Mouse (Mus musculus) embryonic facial prominence, embryonic 12.5 days (tissue): ENCODE measurements around the gene Txnl4b. TPM values are rescaled to one million over a fixed set of nuclear protein-coding genes. Genes with fewer than 3 reads are reported as not detected.
A peak's percentile ranks its signal among the peaks of the same experiment; 100 is the strongest.

ENCODE experiments used
- ATAC-seq: fragments of 200-750 bp; cut with Nextera tagmentation; 2 replicates; pipeline ENCODE4 v1.8.0; 2017; ENCODE audit not compliant: insufficient number of reproducible peaks, insufficient read depth, low FRiP score, low TSS enrichment
- H3K27ac ChIP-seq: fragments of 300-500 bp; sonication (generic); 2 replicates; pipeline ENCODE4 v1.5.1; 2016; ENCODE audit warnings: mild to moderate bottlenecking
- H3K27me3 ChIP-seq: fragments of 300-500 bp; sonication (generic); 2 replicates; pipeline ENCODE4 v1.6.1; 2016; ENCODE audit warnings: mild to moderate bottlenecking, moderate library complexity
- H3K36me3 ChIP-seq: fragments of 300-500 bp; sonication (generic); 2 replicates; pipeline ENCODE4 v1.6.1; 2016; ENCODE audit warnings: mild to moderate bottlenecking
- H3K4me1 ChIP-seq: fragments of 300-500 bp; sonication (generic); 2 replicates; pipeline ENCODE4 v1.6.1; 2016
- H3K4me2 ChIP-seq: fragments of 300-500 bp; sonication (generic); replicated peaks from 2 replicates; pipeline ENCODE4 v1.6.1; 2016; ENCODE audit warnings: mild to moderate bottlenecking, moderate library complexity
- H3K4me3 ChIP-seq: fragments of 300-500 bp; sonication (generic); 2 replicates; pipeline ENCODE4 v1.5.1; 2016; ENCODE audit warnings: mild to moderate bottlenecking
- H3K9ac ChIP-seq: fragments of 300-500 bp; sonication (generic); 2 replicates; pipeline ENCODE4 v1.6.1; 2016; ENCODE audit warnings: mild to moderate bottlenecking, moderate library complexity
- H3K9me3 ChIP-seq: fragments of 300-500 bp; sonication (generic); 2 replicates; pipeline ENCODE4 v1.6.1; 2016; ENCODE audit warnings: mild to moderate bottlenecking, moderate library complexity
- whole genome bisulfite sequencing: fragments of 180-500 bp; shearing (Covaris S2); methylation state at CpG from one replicate; pipeline ENCODE4 v1.1.7; 2016; 5-methylcytosine and 5-hydroxymethylcytosine counted together
- polyA plus RNA-seq: library from polyadenylated mRNA; unstranded; fragments of >200 nt; fragmentation: Nextera tagmentation; extraction: Ambion mirVana; gene quantifications from 2 replicates; pipeline ENCODE4 v1.2.1, GENCODE M21; 2016

Gene Txnl4b
- polyA plus RNA-seq, result 21.2 and 22.4 TPM in 2 replicates

DNA sequence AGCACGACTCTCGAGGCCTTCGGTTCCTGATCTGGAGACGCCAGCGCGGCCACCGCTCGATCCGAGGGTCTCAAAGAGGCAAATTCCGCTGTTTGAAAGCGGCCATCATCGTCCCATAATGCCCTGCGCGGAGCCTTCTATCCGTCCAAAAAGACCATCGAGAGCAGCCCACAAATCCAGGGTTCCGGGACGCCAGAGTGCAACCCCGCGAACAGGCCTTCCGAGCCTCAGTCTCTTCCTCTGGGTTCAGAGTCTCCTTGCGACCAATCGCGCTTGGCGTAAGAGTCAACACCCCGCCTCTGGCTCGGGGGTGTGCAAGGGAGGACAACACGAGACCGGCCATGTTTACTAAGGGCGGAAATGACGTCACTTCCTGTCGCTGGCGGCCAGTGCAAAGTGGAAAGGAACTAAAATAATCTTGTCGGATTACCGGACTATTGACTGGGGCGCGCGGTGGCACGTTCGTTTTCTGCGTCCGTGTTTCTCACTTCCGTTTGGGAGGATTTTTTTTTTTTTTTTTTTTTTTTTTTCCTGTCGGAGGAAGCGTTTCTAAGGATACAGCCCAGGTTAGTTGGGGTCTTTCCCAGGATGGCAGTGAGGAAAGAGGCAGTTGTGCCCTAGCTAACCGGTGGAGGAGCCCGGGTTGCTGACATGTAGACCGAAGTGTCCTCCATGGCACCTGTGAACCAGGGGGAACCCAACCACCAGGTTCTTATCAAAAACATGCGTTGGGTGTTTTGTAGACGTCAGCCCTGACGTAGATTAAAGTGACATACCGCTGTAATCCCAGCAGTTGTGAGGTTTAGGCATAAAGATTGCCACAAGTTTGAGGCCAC, at the start of gene Txnl4b, which contains the start of gene Dhx38:
TSS of gene Txnl4b (plus strand) at position 395 of the 836 bp plus-strand sequence.
TSS of gene Dhx38 (minus strand) at position 364 of the 836 bp plus-strand sequence.
- Histone ChIP-seq H3K4me3 (peak within 1 kb of the TSS; percentile 76), H3K4me1 (peaks cover 15% of the 10 kb centered on the region; the same call in 1 of the 2 replicates), H3K4me2 (peak within 1 kb of the TSS; percentile 72), H3K27ac (peak within 1 kb of the TSS; percentile 89), H3K27me3 (no peaks in the 10 kb centered on the region), H3K9ac (peak within 1 kb of the TSS; percentile 91), H3K9me3 (no peaks in the 10 kb centered on the region), H3K36me3 (peaks cover 31% of the 10 kb centered on the region)
- ATAC-seq, result peak; percentile 100
- under 1% methylated on average over 52 of the region's 52 CpGs for WGBS

DNA sequence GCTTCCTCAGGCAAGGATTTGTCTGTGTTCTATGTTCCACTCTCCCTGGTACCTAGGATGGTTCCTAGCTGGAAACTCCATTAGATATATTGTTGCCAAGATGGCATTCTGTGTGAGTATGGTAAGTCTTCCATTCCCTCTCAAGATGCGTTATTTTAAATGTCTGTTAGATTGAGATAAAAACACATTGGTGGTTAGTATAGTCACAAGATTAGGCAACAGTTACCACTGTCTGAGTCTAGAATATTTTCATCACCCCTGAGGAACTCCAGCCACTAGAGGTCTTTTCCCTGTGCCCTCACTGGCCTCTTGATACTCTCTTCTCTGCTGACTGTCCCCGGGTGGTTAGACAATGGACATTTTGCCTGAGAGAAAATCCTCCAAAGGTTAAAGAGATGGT, 41.7 kb upstream of the Txnl4b start:
- no peak for ATAC-seq
- Histone ChIP-seq H3K9ac (no peak overlapping the region), H3K4me1 (no peaks in the 10 kb centered on the region), H3K27me3 (no peaks in the 10 kb centered on the region), H3K9me3 (no peaks in the 10 kb centered on the region), H3K27ac (no peak overlapping the region), H3K4me2 (no peak overlapping the region), H3K36me3 (no peaks in the 10 kb centered on the region), H3K4me3 (no peak overlapping the region)
- 87% methylated on average over 2 of the region's 2 CpGs for WGBS

DNA sequence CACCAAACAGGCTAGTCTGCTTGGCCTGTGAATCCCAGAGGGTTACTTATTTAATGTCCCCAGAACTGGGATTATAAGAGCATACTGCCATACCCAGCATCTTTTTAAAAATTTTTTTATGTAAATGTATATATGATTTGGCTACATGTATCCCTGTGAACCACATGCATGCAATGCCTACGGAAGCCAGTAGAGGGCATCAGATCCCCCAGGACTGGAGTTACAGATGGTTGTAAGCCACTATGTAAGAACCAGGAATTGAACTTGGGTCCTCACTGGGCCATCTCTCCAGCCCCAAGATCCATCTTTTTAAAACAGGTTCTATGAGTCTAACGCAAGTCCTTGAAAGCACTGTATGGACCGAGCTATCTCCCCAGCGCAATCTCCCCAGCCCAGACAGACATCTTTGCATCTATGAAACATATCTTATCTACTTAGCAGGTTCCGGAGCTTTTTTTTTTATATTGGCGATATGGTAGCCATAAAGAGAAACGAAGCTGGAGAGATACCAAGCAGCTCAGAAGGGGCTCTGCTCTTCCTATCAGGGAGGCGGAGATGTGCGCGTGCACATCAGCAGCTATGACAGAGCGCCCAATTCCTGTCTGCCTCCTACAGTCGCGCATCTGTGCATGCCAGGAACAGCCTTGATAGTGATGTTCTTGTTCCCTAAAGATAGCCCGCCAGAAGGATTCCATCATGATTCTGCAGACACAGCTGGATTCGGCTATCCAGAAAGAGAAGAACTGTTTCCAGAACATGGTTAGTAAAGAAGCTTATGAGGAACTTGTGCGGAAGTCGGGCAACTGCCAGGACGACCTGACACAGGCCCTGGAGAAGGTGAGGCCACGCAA, 30.3 kb upstream of the Txnl4b start:
- Histone ChIP-seq H3K4me1 (peaks cover 3% of the 10 kb centered on the region; the same call in 1 of the 2 replicates), H3K4me2 (no peak overlapping the region), H3K9ac (no peak overlapping the region), H3K27me3 (no peaks in the 10 kb centered on the region), H3K27ac (no peak overlapping the region), H3K9me3 (no peaks in the 10 kb centered on the region), H3K4me3 (no peak overlapping the region), H3K36me3 (no peaks in the 10 kb centered on the region)
- no peak for ATAC-seq
- 84% methylated on average over 19 of the region's 19 CpGs for WGBS

DNA sequence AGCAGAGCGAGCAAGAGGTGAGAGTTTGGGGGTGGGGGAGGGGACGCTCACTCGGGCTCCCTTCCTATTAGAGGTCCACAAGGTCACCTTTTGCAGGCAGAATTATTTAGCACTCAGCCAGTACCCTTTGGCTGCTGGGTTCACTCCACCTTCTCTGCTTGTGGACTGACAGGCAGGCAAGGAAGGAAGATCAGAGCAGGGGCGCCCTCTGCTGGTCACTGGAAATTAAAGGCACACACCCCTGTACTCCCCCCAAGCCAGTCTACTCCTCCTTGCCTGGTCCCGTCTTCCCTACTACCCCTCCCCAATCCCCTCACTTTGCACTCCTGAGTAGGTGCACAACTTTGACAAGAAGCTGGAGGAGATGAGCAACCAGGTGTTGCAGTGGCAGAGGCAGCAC, 29.0 kb upstream of the Txnl4b start:
- no peaks in the 10 kb centered on the region for H3K36me3 ChIP-seq
- H3K4me2 ChIP-seq, result peak overlapping the region; percentile 41
- 0 out of 2 replicates have a peak overlapping the region, but pooled peaks have one; percentile 13 for H3K4me3 ChIP-seq
- ATAC-seq, result peak; percentile 77
- H3K9me3 ChIP-seq, result no peaks in the 10 kb centered on the region
- no peak overlapping the region for H3K9ac ChIP-seq
- H3K4me1 ChIP-seq, result peaks cover 3% of the 10 kb centered on the region; the same call in 1 of the 2 replicates
- H3K27me3 ChIP-seq, result no peaks in the 10 kb centered on the region
- H3K27ac ChIP-seq, result no peak overlapping the region
- WGBS, result 4% methylated on average over 5 of the region's 5 CpGs

DNA sequence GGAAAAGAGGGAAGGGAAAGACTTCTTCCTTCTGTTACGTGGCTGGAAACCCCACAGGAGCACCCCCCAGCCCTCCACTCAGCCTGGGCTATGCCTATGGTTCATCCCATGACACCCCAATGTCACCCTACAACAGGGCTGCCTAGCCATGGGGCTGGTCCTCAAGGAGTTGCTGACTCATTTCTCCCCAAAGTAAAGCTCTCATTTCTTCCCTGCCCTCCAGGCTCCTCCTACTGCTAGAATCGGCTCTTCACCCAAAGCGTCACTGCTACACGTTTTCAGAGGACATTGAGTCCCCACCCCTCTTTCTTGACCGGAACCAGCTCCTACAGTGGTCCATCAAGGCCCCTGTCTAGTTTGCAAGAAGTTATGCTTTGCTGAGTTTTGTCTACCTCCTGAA, 23.5 kb upstream of the Txnl4b start:
- H3K9ac ChIP-seq, result no peak overlapping the region
- H3K9me3 ChIP-seq, result no peaks in the 10 kb centered on the region
- no peaks in the 10 kb centered on the region for H3K27me3 ChIP-seq
- H3K4me3 ChIP-seq, result no peak overlapping the region
- no peak for ATAC-seq
- no peak overlapping the region for H3K4me2 ChIP-seq
- no peak overlapping the region for H3K27ac ChIP-seq
- 0 out of 2 replicates have a peak, but pooled peaks cover 4% of the 10 kb centered on the region for H3K4me1 ChIP-seq
- 71% methylated on average over 5 of the region's 5 CpGs for WGBS
- peaks cover 11% of the 10 kb centered on the region for H3K36me3 ChIP-seq

DNA sequence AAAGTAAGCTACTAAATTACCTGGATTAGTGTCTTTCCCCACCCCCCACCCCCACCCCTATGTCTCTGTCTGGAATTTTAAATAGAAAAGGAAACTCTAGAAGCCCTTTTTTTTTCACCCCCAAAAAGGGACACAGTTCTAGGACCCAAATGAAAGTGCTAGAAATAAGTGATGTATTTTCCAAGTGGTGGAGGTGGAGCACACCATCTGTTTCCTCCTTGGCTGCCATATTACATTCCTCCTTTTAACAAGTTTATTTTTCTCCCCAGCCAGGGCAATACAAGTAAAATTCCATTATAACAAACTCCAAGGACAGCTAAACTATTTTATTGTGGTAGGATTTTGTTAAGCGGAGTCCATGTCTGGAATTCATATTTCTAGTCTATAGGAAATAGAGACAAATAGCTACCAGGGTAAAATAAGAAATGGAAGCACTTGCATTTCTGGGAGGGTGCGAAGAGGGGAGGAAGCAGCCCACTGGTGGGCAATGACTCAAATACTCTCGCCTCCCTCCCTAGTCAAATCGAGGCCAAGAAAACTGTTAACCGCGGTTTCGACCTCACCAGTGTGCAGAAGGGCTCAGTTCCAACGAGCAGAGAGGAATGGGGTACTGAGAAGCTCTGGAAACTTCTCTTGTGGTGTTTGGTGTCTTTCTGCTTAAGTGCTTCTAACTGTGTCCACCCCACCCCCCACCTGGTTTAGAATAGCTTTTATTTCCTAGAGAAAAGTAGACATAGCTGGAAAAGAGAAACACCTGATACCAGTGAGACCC, 22.8 kb upstream of the Txnl4b start:
- ATAC-seq, result no peak
- Histone ChIP-seq H3K36me3 (peaks cover 18% of the 10 kb centered on the region), H3K9ac (no peak overlapping the region), H3K4me1 (0 out of 2 replicates have a peak, but pooled peaks cover 4% of the 10 kb centered on the region), H3K27me3 (no peaks in the 10 kb centered on the region), H3K4me2 (no peak overlapping the region), H3K4me3 (no peak overlapping the region), H3K9me3 (no peaks in the 10 kb centered on the region), H3K27ac (0 out of 2 replicates have a peak overlapping the region, but pooled peaks have one; percentile 50)
- WGBS, result 78% methylated on average over 8 of the region's 8 CpGs

DNA sequence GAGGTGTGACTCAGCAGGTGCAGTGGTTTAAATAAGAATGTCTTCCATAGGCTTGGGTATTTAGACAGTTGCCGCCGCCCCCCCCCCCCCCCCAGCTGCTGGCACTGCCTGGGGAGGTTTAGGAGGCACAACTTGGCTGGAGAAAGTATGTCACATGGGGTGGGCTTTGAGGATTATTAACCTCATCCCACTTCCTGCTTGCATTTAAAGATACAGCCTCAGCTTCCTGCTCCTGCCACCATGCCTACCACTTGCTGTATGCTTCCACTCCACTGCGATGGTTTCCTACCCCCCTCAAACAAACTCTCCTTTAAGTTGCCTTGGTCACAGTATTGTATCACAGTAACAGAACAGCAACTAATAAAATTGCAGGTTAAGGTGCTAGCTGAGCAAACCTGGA, 21.6 kb upstream of the Txnl4b start:
- 45% methylated on average over 3 of the region's 3 CpGs for WGBS
- no peak overlapping the region for H3K9ac ChIP-seq
- H3K4me2 ChIP-seq, result no peak overlapping the region
- 0 out of 2 replicates have a peak, but pooled peaks cover 4% of the 10 kb centered on the region for H3K4me1 ChIP-seq
- H3K27me3 ChIP-seq, result no peaks in the 10 kb centered on the region
- peaks cover 29% of the 10 kb centered on the region for H3K36me3 ChIP-seq
- H3K27ac ChIP-seq, result no peak overlapping the region
- ATAC-seq, result no peak
- H3K4me3 ChIP-seq, result no peak overlapping the region
- H3K9me3 ChIP-seq, result no peaks in the 10 kb centered on the region

DNA sequence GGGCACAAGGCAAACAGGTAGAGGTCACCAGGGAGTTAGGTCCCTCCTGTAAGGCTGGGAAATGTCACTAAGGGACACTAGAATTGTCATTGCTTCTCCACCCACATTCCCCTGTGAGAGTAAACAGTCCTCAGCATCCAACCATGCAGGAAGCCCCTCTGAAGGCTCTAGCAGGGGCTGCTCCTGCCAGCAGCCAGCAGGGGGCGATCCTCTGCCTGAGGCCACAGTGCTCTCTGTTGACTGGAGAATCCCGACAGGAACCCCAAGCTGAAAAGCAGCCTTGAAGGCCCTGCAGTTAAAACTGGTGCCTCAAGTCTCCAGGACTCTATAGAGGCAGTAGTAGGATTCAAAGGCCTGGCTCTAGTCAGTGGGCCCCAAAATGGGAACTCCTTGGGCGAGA, 14.0 kb upstream of the Txnl4b start:
- Histone ChIP-seq H3K36me3 (peaks cover 99% of the 10 kb centered on the region), H3K9me3 (no peaks in the 10 kb centered on the region), H3K4me1 (no peaks in the 10 kb centered on the region), H3K27me3 (no peaks in the 10 kb centered on the region), H3K9ac (no peak overlapping the region), H3K27ac (no peak overlapping the region), H3K4me2 (no peak overlapping the region), H3K4me3 (no peak overlapping the region)
- no peak for ATAC-seq
- WGBS, result 51% methylated on average over 3 of the region's 3 CpGs

DNA sequence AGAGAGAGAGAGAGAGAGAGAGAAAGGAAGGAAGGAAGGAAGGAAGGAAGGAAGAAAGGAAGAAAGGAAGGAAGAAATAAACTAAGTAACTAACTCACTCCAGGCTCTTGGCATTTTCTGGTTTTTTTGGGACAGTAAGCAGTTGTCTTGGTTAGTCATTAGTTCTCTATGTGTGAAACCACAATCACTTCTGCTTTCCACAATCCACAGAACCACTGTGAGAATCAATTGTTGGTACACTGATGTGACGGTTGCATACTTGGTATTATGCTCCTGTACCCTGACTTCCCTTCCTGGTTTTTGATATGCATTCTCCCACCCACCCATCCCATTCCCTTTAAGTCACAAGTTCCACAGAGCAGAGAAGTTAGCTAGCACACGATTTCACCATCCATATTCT, 1.8 kb upstream of the Txnl4b start:
- no peak for ATAC-seq
- H3K4me1 ChIP-seq, result peaks cover 15% of the 10 kb centered on the region; the same call in 1 of the 2 replicates
- peaks cover 38% of the 10 kb centered on the region for H3K36me3 ChIP-seq
- H3K4me2 ChIP-seq, result peak overlapping the region; percentile 72; the same call in 1 of the 2 replicates
- H3K9ac ChIP-seq, result no peak overlapping the region
- 71% methylated on average over 2 of the region's 2 CpGs for WGBS
- no peaks in the 10 kb centered on the region for H3K9me3 ChIP-seq
- H3K4me3 ChIP-seq, result peak overlapping the region; percentile 76; the same call in 1 of the 2 replicates
- H3K27ac ChIP-seq, result no peak overlapping the region
- H3K27me3 ChIP-seq, result no peaks in the 10 kb centered on the region

DNA sequence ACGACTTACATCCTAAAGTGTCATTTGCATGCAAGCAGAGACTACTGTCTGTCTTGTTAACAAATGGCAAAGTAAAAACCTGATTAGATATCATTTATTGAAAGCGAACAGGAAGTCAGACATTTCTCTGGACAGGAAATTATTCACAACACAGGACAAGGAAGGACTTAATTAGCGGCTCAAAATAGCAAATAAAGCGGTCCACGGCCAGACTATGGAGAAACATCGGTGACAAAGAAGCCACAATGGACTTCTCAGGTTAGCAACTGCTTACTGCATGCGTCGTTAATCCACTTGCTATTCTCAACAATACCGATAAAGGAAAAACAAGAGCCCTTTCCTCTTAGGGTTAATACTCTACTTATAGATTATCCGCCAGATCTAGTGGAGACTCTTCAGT, 926 bp upstream of the Txnl4b start:
- Histone ChIP-seq H3K4me2 (peak overlapping the region; percentile 72), H3K4me1 (peaks cover 15% of the 10 kb centered on the region; the same call in 1 of the 2 replicates), H3K9ac (peak overlapping the region; percentile 91), H3K9me3 (no peaks in the 10 kb centered on the region), H3K27ac (peak overlapping the region; percentile 89; the same call in 1 of the 2 replicates), H3K4me3 (peak overlapping the region; percentile 76), H3K27me3 (no peaks in the 10 kb centered on the region), H3K36me3 (peaks cover 38% of the 10 kb centered on the region)
- ATAC-seq, result no peak
- WGBS, result 4% methylated on average over 10 of the region's 10 CpGs

DNA sequence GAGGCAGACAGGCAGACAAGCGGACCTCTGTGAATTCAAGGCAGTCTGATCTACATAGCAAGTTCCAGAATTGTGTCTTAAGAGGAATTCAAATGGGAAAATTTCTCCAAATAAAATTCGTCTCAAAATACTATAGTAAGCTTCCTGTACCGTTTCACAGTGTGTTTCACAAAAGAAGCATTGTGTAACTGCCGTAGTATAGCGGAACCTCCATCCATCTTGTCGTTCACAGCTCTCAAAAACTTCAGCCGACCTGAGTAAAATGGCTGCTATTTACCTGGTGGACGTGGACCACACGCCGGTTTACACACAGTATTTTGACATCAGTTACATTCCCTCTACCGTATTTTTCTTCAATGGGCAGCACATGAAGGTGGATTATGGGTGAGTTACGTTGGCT, 5.4 kb downstream of the Txnl4b start:
- H3K9me3 ChIP-seq, result no peaks in the 10 kb centered on the region
- peaks cover 15% of the 10 kb centered on the region; the same call in 1 of the 2 replicates for H3K36me3 ChIP-seq
- H3K27me3 ChIP-seq, result no peaks in the 10 kb centered on the region
- WGBS, result 89% methylated on average over 12 of the region's 12 CpGs
- no peak overlapping the region for H3K4me2 ChIP-seq
- H3K27ac ChIP-seq, result no peak overlapping the region
- peaks cover 6% of the 10 kb centered on the region; the same call in 1 of the 2 replicates for H3K4me1 ChIP-seq
- H3K4me3 ChIP-seq, result no peak overlapping the region
- no peak overlapping the region for H3K9ac ChIP-seq
- ATAC-seq, result no peak
